Mouse (Mus musculus): ENCODE results near the gene Zscan18. TPM values are rescaled to one million over a fixed set of nuclear protein-coding genes. Genes with fewer than 3 reads are reported as not detected.
"Not testable (repeated sequence)": the region's sequence is repeated elsewhere in the genome, so short reads cannot be mapped to it uniquely, and the experiment has no call there.

Zscan18 gene
- total and polyA plus RNA-seq, 2 experiments from 2014 or later, result 17.8 to 36.7 TPM

GRCm38 (mm10) chr7:12815566-12815965 lies 12.1 kb upstream of the Zscan18 start:
- over 99% methylated on average over 8 of the region's 8 CpGs for WGBS
- ATAC-seq (no peak), DNase-seq (no peak)
- no peak overlapping the region for H3K4me3 ChIP-seq (ENCODE audit: low read depth, low read length)
- no peak overlapping the region for H3K9ac ChIP-seq
- H3K36me3 ChIP-seq (ENCODE audit: insufficient read depth), result peaks cover 26% of the 10 kb centered on the region
- no peak overlapping the region for H3K27ac ChIP-seq (ENCODE audit: low read depth, low read length)
- no peak overlapping the region for H3K4me2 ChIP-seq (ENCODE audit: low read depth)
- no peak for TF ChIP-seq CTCF (IDR thresholded peaks at IDR 0.05; ENCODE audit: low read depth)
- H3K4me1 ChIP-seq (ENCODE audit: insufficient read depth), result peaks cover 7% of the 10 kb centered on the region; the same call in 1 of the 2 replicates
- peaks cover 30% of the 10 kb centered on the region for H3K9me3 ChIP-seq (ENCODE audit: low read length)
- no peaks in the 10 kb centered on the region for H3K27me3 ChIP-seq (ENCODE audit: insufficient read depth, low read length)

DNA sequence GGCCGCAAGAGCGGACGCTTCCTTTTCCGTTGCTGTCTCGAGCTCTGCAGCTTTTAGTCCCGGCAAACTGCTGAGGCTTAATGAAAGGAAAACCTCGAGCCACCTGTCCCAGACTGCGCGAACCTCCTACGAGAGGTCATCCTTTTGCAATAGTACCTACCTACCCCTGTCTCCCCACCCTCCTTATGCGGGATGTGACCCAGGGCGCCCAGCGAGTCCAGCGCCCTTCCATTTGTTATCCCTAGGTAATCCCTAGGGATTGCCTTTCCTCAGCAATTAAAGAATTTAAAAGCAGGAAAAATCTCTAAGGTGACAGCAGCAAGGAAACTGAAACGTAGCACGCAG lies 264 bp upstream of the Zscan18 start:
- WGBS, result 3% methylated on average over 16 of the region's 16 CpGs
- H3K4me3 ChIP-seq (ENCODE audit: low read depth, low read length), result peak overlapping the region; percentile 52
- peaks cover 6% of the 10 kb centered on the region; the same call in 1 of the 2 replicates for H3K9me3 ChIP-seq (ENCODE audit: low read length)
- no peaks in the 10 kb centered on the region for H3K27me3 ChIP-seq (ENCODE audit: insufficient read depth, low read length)
- peak overlapping the region; percentile 91 for H3K27ac ChIP-seq (ENCODE audit: low read depth, low read length)
- ATAC-seq (peak; percentile 56), DNase-seq (no peak)
- H3K4me2 ChIP-seq (ENCODE audit: low read depth), result peak overlapping the region; percentile 86
- H3K36me3 ChIP-seq (ENCODE audit: insufficient read depth), result peaks cover 21% of the 10 kb centered on the region
- TF ChIP-seq CTCF (IDR thresholded peaks at IDR 0.05; ENCODE audit: low read depth), result no peak
- H3K4me1 ChIP-seq (ENCODE audit: insufficient read depth), result 0 out of 2 replicates have a peak, but pooled peaks cover 7% of the 10 kb centered on the region
- peak overlapping the region; percentile 88 for H3K9ac ChIP-seq

DNA sequence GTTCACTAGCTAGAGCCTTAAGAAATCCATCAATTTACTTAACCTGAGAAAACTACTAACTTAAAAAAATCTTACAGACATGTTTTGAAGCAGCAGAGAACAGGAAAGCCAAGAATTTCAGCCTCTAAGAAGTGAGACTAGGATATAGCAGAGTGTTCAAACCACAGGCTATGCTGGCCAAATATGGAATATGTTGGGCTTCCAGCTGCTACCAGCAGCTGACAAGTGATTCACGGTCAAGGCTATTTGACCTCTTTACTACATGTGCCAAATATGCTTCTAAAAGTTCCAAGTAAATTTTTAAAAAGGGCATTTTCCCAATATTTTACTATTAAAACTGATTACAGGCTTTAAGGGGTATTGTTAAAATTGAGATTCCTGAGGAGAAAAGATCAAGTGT lies 3.9 kb downstream of the Zscan18 start:
- TF ChIP-seq CTCF (IDR thresholded peaks at IDR 0.05; ENCODE audit: low read depth), result no peak
- no peak overlapping the region for H3K27ac ChIP-seq (ENCODE audit: low read depth, low read length)
- no peak overlapping the region for H3K9ac ChIP-seq
- H3K36me3 ChIP-seq (ENCODE audit: insufficient read depth), result no peaks in the 10 kb centered on the region
- ATAC-seq (no peak), DNase-seq (no peak)
- no peak overlapping the region for H3K4me2 ChIP-seq (ENCODE audit: low read depth)
- H3K4me1 ChIP-seq (ENCODE audit: insufficient read depth), result 0 out of 2 replicates have a peak, but pooled peaks cover 7% of the 10 kb centered on the region
- no peaks in the 10 kb centered on the region for H3K27me3 ChIP-seq (ENCODE audit: insufficient read depth, low read length)
- peaks cover 4% of the 10 kb centered on the region; the same call in 1 of the 2 replicates for H3K9me3 ChIP-seq (ENCODE audit: low read length)
- WGBS, result 89% methylated on average over 1 of the region's 1 CpGs
- H3K4me3 ChIP-seq (ENCODE audit: low read depth, low read length), result no peak overlapping the region

- H3K36me3 ChIP-seq (ENCODE audit: insufficient read depth), result no peaks in the 10 kb centered on the region
- no peak overlapping the region for H3K27ac ChIP-seq (ENCODE audit: low read depth, low read length)
- 0 out of 2 replicates have a peak, but pooled peaks cover 3% of the 10 kb centered on the region for H3K4me1 ChIP-seq (ENCODE audit: insufficient read depth)
- H3K4me3 ChIP-seq (ENCODE audit: low read depth, low read length), result no peak overlapping the region
- TF ChIP-seq CTCF (IDR thresholded peaks at IDR 0.05; ENCODE audit: low read depth), result no peak
- ATAC-seq (no peak), DNase-seq (no peak)
- H3K4me2 ChIP-seq (ENCODE audit: low read depth), result no peak overlapping the region
- H3K9ac ChIP-seq, result no peak overlapping the region
- peaks cover 4% of the 10 kb centered on the region; the same call in 1 of the 2 replicates for H3K9me3 ChIP-seq (ENCODE audit: low read length)
- 73% methylated on average over 2 of the region's 2 CpGs for WGBS
- no peaks in the 10 kb centered on the region for H3K27me3 ChIP-seq (ENCODE audit: insufficient read depth, low read length)
These were observed 5.5 kb downstream of the Zscan18 start for GRCm38 (mm10) chr7:12797971-12798370.

DNA sequence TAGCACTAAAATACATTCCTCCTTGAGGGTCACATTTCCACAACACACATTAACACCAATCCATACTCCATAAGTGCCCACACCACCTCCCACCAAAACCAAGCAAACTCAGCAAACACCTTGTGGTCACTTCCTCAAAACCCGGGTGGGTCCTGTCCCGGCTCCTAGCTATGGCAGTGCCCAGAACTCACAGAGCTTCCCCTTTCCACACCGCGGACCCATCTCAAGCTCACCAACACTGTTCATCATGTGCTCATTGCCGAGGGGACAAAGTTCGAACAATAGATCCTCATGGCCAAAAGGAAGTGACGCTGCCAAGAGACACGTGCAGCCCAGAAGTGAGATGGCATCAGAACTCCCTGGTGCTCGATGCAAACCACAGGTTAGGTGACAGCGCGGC lies 10.8 kb downstream of the Zscan18 start:
- H3K9ac ChIP-seq; H3K27me3 ChIP-seq (ENCODE audit: insufficient read depth, low read length); H3K4me2 ChIP-seq (ENCODE audit: low read depth); H3K9me3 ChIP-seq (ENCODE audit: low read length); H3K4me1 ChIP-seq (ENCODE audit: insufficient read depth); H3K27ac ChIP-seq (ENCODE audit: low read depth, low read length); DNase-seq; H3K36me3 ChIP-seq (ENCODE audit: insufficient read depth); ATAC-seq; H3K4me3 ChIP-seq (ENCODE audit: low read depth, low read length): not testable (repeated sequence)
- 91% methylated on average over 11 of the region's 11 CpGs for WGBS

- DNase-seq, result no peak
- ATAC-seq, result no peak
These were observed 15.4 kb downstream of the Zscan18 start for GRCm38 (mm10) chr7:12788025-12788424.

DNA sequence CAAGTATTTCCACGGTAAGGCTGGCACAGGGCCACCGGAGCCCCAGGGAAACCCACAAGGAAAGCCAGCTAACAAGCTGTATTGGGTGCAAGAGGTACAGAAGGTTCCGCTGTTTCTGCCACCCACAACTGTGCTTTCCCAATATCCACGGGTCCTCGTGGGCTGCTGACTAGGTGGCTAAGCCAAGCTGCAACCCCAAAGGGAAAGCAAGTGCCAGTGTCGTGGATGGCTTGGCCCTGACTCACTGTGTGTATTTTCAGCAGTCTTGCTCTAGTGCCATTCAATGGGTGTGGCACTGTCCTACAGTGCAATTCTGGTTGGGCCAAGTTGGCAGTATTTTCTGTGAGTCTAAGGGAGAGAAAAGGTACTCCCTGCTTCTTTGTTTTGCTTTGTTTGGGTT lies 16.1 kb downstream of the Zscan18 start:
- Histone ChIP-seq H3K9ac (no peak overlapping the region), H3K27me3 (ENCODE audit: insufficient read depth, low read length) (no peaks in the 10 kb centered on the region), H3K4me1 (ENCODE audit: insufficient read depth) (no peaks in the 10 kb centered on the region), H3K4me2 (ENCODE audit: low read depth) (no peak overlapping the region), H3K27ac (ENCODE audit: low read depth, low read length) (no peak overlapping the region), H3K36me3 (ENCODE audit: insufficient read depth) (no peaks in the 10 kb centered on the region), H3K9me3 (ENCODE audit: low read length) (no peaks in the 10 kb centered on the region), H3K4me3 (ENCODE audit: low read depth, low read length) (no peak overlapping the region)
- no peak for TF ChIP-seq CTCF (IDR thresholded peaks at IDR 0.05; ENCODE audit: low read depth)
- DNase-seq (no peak), ATAC-seq (no peak)
- 68% methylated on average over 6 of the region's 6 CpGs for WGBS

More at GRCm38 (mm10) chr7:12788025-12788424, 15.4 kb downstream of the Zscan18 start:
- Histone ChIP-seq H3K27me3 (ENCODE audit: insufficient read depth, low read length) (no peaks in the 10 kb centered on the region), H3K27ac (ENCODE audit: low read depth, low read length) (no peak overlapping the region), H3K4me2 (ENCODE audit: low read depth) (no peak overlapping the region), H3K4me1 (ENCODE audit: insufficient read depth) (no peaks in the 10 kb centered on the region), H3K9me3 (ENCODE audit: low read length) (no peaks in the 10 kb centered on the region), H3K9ac (no peak overlapping the region), H3K36me3 (ENCODE audit: insufficient read depth) (no peaks in the 10 kb centered on the region), H3K4me3 (ENCODE audit: low read depth, low read length) (no peak overlapping the region)
- 18% methylated on average over 5 of the region's 5 CpGs for WGBS
- TF ChIP-seq CTCF (IDR thresholded peaks at IDR 0.05; ENCODE audit: low read depth), result no peak
